Mouse (Mus musculus): ENCODE results near the gene Olfr1339. TPM values are rescaled to one million over a fixed set of nuclear protein-coding genes. Genes with fewer than 3 reads are reported as not detected.

Gene Olfr1339
- not detected in 2 replicates for total RNA-seq (2017)

DNA sequence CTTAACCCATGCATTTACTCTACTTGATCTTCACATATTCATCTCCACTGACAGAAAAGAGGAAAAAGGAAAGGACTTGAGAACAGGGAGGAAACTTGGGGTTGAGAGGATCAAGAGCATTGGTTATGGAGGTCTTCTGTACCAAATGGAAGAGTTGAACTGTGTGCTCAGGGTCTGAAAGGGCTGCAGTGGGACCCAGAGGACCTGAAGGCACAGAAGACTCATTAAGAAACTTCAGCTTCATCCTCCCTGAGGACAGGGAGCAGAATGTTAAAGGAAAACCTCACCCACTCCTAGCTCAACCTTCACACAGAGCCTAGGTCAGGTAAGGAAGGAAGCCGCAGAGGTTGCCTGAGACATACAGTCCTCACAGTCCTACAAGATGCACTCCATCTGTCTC lies at the start of gene Olfr1339:
Gene Olfr1339, plus strand, starts transcription at position 301 of the 400 bp plus-strand sequence.
- ATAC-seq (ENCODE audit: extremely low read depth, insufficient number of reproducible peaks, low FRiP score, poor library complexity, severe bottlenecking), result no peak

GRCm38 (mm10) chr4:118687086-118687485 lies 44.9 kb upstream of the Olfr1339 start:
- ATAC-seq (ENCODE audit: extremely low read depth, insufficient number of reproducible peaks, low FRiP score, poor library complexity, severe bottlenecking), result no peak

GRCm38 (mm10) chr4:118692412-118692973 lies 39.5 kb upstream of the Olfr1339 start, which contains the start of gene Olfr1342:
TSS of gene Olfr1342 (minus strand) at chr4:118692756.
- ATAC-seq (ENCODE audit: extremely low read depth, insufficient number of reproducible peaks, low FRiP score, poor library complexity, severe bottlenecking), result no peak

DNA sequence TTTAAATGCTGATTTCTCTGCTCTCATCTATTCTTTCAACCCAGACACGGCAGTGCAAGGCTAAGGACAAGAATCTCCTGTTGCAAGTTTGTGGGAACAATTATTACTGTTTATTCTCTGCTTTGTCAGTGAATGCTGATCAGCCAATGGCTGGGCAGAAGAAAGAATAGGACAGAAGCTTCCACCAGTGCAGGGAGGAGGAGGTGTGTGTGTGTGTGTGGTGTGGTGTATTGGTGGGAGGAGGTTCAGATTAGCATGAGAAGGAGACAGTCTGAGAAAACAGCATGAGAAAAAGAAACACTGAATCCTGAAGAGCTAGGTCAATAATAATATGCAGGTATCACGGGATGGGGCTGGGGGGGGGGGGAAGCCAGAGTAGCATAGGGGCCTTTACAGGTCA lies 38.2 kb upstream of the Olfr1339 start:
- ATAC-seq (ENCODE audit: extremely low read depth, insufficient number of reproducible peaks, low FRiP score, poor library complexity, severe bottlenecking), result no peak

GRCm38 (mm10) chr4:118703223-118703622 lies 28.8 kb upstream of the Olfr1339 start, which contains the start of gene Olfr1341:
TSS of gene Olfr1341 (plus strand) at chr4:118703523.
- ATAC-seq (ENCODE audit: extremely low read depth, insufficient number of reproducible peaks, low FRiP score, poor library complexity, severe bottlenecking), result no peak

GRCm38 (mm10) chr4:118708086-118708485 lies 23.9 kb upstream of the Olfr1339 start:
- ATAC-seq (ENCODE audit: extremely low read depth, insufficient number of reproducible peaks, low FRiP score, poor library complexity, severe bottlenecking), result no peak

GRCm38 (mm10) chr4:118711656-118712055 lies 20.3 kb upstream of the Olfr1339 start:
- ATAC-seq (ENCODE audit: extremely low read depth, insufficient number of reproducible peaks, low FRiP score, poor library complexity, severe bottlenecking), result no peak

DNA sequence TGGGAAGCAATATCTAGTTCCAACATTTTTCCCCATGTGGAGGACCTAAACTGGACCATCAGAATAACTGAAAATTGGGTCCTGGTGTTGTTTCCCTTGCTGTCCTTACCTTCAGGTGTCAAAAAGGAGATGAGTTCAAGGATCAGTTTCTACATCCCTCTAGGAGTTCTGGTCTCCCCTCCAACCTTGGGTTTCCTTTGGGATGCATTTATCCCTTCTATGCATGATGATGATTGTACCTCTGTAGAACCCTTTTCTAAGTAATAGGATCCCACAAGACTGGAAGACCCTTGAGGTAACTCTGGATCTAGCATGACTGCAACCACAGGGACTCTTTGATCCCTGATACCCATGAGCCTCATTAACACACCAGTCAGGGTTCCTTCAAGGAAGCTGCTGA lies 12.1 kb upstream of the Olfr1339 start, which contains the start of gene Olfr1340:
Gene Olfr1340, plus strand, starts transcription at position 301 of the 400 bp plus-strand sequence.
- no peak for ATAC-seq (ENCODE audit: extremely low read depth, insufficient number of reproducible peaks, low FRiP score, poor library complexity, severe bottlenecking)

DNA sequence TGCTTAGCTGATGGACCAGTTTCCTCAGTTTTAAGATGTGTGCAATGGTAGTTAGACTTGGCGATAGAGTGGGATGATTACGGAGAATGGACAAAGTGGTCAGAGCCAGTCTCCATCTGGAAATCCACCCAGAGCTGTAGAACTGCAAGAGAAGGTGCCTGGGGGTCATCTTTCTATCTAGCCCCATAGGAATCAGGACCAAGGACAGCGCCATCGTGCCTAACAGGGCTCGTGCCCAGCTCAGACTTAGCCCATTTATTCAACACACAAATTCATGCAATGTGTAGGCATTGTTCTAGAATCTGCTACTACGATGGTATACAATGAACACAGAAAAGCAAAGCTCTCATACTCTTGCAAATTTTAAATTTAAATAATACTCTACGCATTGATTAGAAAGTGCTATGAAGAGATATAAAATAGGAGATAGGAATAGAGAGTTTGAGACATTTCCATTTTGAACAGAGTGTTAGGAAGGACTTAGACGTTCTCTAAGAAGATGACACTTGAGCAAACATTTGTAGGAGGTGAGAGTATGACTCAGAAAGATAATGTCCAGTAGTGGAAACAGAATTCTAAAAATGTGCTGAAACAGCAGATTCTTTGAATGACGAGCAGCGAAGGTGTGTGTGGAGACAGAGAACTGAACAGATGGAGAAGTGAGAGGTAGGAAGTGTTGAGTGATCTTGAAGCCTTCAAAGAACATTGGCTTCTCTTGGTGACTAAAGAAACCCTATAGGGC lies 10.1 kb upstream of the Olfr1339 start:
- ATAC-seq (ENCODE audit: extremely low read depth, insufficient number of reproducible peaks, low FRiP score, poor library complexity, severe bottlenecking), result no peak

GRCm38 (mm10) chr4:118739574-118739973 lies 7.6 kb downstream of the Olfr1339 start:
- no peak for ATAC-seq (ENCODE audit: extremely low read depth, insufficient number of reproducible peaks, low FRiP score, poor library complexity, severe bottlenecking)

DNA sequence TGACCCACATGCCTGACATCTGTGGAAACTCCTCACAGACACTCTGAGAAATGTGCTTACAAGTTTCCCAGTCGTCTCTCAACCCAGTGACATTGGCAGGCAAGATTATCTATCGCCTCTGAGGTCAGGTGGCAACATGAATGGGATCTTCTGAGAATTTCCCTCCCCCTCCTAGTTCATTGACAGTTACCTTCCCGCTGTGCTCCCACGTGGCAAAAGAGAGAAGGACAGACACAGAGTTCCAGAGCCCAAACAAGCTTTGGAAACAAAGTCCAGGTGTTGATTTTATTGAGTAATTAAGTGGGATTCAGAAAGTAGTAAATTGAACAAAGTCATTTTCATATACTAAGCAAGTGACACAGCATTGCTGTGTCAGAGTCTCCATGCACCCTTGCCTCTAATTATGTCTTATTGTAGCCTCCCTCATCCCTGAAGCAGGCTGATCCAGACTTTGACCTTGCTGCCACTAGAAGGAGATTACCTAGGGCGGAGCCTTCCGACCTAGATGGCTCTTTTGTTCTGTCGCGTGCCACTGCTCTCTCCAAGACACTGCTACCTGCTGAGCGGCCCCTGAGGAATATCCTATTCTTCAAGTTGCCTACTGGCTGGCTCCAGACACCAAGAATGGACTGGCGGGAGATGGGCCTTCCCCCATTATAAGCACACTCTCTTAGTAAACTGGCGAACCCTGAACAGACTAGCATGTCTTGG lies 9.2 kb downstream of the Olfr1339 start:
- ATAC-seq (ENCODE audit: extremely low read depth, insufficient number of reproducible peaks, low FRiP score, poor library complexity, severe bottlenecking), result no peak

- no peak for ATAC-seq (ENCODE audit: extremely low read depth, insufficient number of reproducible peaks, low FRiP score, poor library complexity, severe bottlenecking)
Measured at GRCm38 (mm10) chr4:118741881-118742280, 9.9 kb downstream of the Olfr1339 start.

GRCm38 (mm10) chr4:118758637-118759036 lies 26.7 kb downstream of the Olfr1339 start, which contains the start of gene Olfr1338:
TSS of gene Olfr1338 (minus strand) at chr4:118758737.
- ATAC-seq (ENCODE audit: extremely low read depth, insufficient number of reproducible peaks, low FRiP score, poor library complexity, severe bottlenecking), result no peak

GRCm38 (mm10) chr4:118782486-118782885 lies 50.5 kb downstream of the Olfr1339 start, which contains the start of gene Olfr1337:
TSS of gene Olfr1337 (minus strand) at chr4:118782586.
- ATAC-seq (ENCODE audit: extremely low read depth, insufficient number of reproducible peaks, low FRiP score, poor library complexity, severe bottlenecking), result no peak

Other genes with a start within 250 kb of the Olfr1339 start
- gene Tie1, start 242.1 kb upstream of the Olfr1339 start, total RNA-seq (2017), result not detected in 2 replicates
- not detected in 2 replicates for gene 2610528J11Rik, start 205.2 kb upstream of the Olfr1339 start, total RNA-seq (2017)
- gene Tmem125, start 188.1 kb upstream of the Olfr1339 start, total RNA-seq (2017), result 0.35 and 1.1 TPM in 2 replicates
- 0.35 and 0.37 TPM in 2 replicates for gene Cfap57, start 111.4 kb upstream of the Olfr1339 start, total RNA-seq (2017)
- 60.6 and 63.4 TPM in 2 replicates for gene Ebna1bp2, start 111.4 kb upstream of the Olfr1339 start, total RNA-seq (2017)
- 0.23 TPM in 1 of 2 replicates, not detected in the other for gene Olfr62, start 73.2 kb upstream of the Olfr1339 start, total RNA-seq (2017)
- gene Olfr1342, start 39.4 kb upstream of the Olfr1339 start, total RNA-seq (2017), result not detected in 2 replicates
- not detected in 2 replicates for gene Olfr1341, start 28.7 kb upstream of the Olfr1339 start, total RNA-seq (2017)
- gene Olfr1340, start 12.0 kb upstream of the Olfr1339 start, total RNA-seq (2017), result not detected in 2 replicates
- gene Olfr1338, start 26.6 kb downstream of the Olfr1339 start, total RNA-seq (2017), result not detected in 2 replicates
- gene Olfr1337, start 50.4 kb downstream of the Olfr1339 start, total RNA-seq (2017), result not detected in 2 replicates
- not detected in 2 replicates for gene Olfr1335, start 77.8 kb downstream of the Olfr1339 start, total RNA-seq (2017)
- not detected in 2 replicates for gene Olfr1333, start 104.1 kb downstream of the Olfr1339 start, total RNA-seq (2017)
- not detected in 2 replicates for gene Olfr1331, start 132.5 kb downstream of the Olfr1339 start, total RNA-seq (2017)
- gene Olfr1330, start 156.4 kb downstream of the Olfr1339 start, total RNA-seq (2017), result not detected in 2 replicates
- gene Olfr1329, start 185.3 kb downstream of the Olfr1339 start, total RNA-seq (2017), result not detected in 2 replicates
- gene Olfr1328, start 206.4 kb downstream of the Olfr1339 start, total RNA-seq (2017), result not detected in 2 replicates
- gene Lao1, start 229.4 kb downstream of the Olfr1339 start, total RNA-seq (2017), result not detected in 2 replicates